Mouse (Mus musculus): ENCODE data around the gene Pdrg1. TPM values are rescaled to one million over a fixed set of nuclear protein-coding genes. Genes with fewer than 3 reads are reported as not detected.

Pdrg1 gene
- 131 and 133 TPM in 2 replicates for polyA plus RNA-seq (2012; rRNA removed)

GRCm38 (mm10) chr2:153014758-153015593, at the start of gene Pdrg1:
Pdrg1 (minus strand) TSS chr2:153015427.
- Histone ChIP-seq H3K4me3 (replicated peaks; ENCODE audit: insufficient read depth, low read depth, low read length) (peak within 1 kb of the TSS; percentile 92), H3K4me1 (ENCODE audit: control insufficient read depth, insufficient read depth, low read length) (peaks cover 17% of the 10 kb centered on the region), H3K27ac (ENCODE audit: insufficient read depth, low read length) (peak within 1 kb of the TSS; percentile 45), H3K27me3 (ENCODE audit: control insufficient read depth, insufficient read depth, low read length) (no peaks in the 10 kb centered on the region)
- TF ChIP-seq CTCF (IDR thresholded peaks at IDR 0.05; ENCODE audit: borderline replicate concordance, insufficient read depth, low read depth, low read length) (peak; percentile 87), POLR2A (IDR thresholded peaks at IDR 0.05; ENCODE audit: borderline replicate concordance, insufficient read depth, low read length) (peak; percentile 93)
- WGBS = 1% methylated on average over 54 of the region's 54 CpGs
- DNase-seq = peak; percentile 95 to 97

- no peak overlapping the region for H3K27ac ChIP-seq (ENCODE audit: insufficient read depth, low read length)
- TF ChIP-seq POLR2A (IDR thresholded peaks at IDR 0.05; ENCODE audit: borderline replicate concordance, insufficient read depth, low read length) (no peak), CTCF (IDR thresholded peaks at IDR 0.05; ENCODE audit: borderline replicate concordance, insufficient read depth, low read depth, low read length) (no peak)
- no peaks in the 10 kb centered on the region for H3K27me3 ChIP-seq (ENCODE audit: control insufficient read depth, insufficient read depth, low read length)
- DNase-seq = no peak
- no peak overlapping the region for H3K4me3 ChIP-seq (replicated peaks; ENCODE audit: insufficient read depth, low read depth, low read length)
- WGBS = 81% methylated on average over 9 of the region's 9 CpGs
- H3K4me1 ChIP-seq (ENCODE audit: control insufficient read depth, insufficient read depth, low read length) = no peaks in the 10 kb centered on the region
These were observed 49.2 kb upstream of the Pdrg1 start for GRCm38 (mm10) chr2:153064190-153064970.

GRCm38 (mm10) chr2:153063394-153063793, 48.2 kb upstream of the Pdrg1 start:
- H3K27ac ChIP-seq (ENCODE audit: insufficient read depth, low read length) = no peak overlapping the region
- no peak for DNase-seq

GRCm38 (mm10) chr2:153060216-153060615, 45.0 kb upstream of the Pdrg1 start:
- H3K27ac ChIP-seq (ENCODE audit: insufficient read depth, low read length) = no peak overlapping the region
- DNase-seq = no peak
- WGBS = 85% methylated on average over 7 of the region's 7 CpGs
- no peaks in the 10 kb centered on the region for H3K27me3 ChIP-seq (ENCODE audit: control insufficient read depth, insufficient read depth, low read length)
- H3K4me1 ChIP-seq (ENCODE audit: control insufficient read depth, insufficient read depth, low read length) = peaks cover 4% of the 10 kb centered on the region; the same call in 1 of the 2 replicates
- H3K4me3 ChIP-seq (replicated peaks; ENCODE audit: insufficient read depth, low read depth, low read length) = no peak overlapping the region
- no peak for TF ChIP-seq POLR2A (IDR thresholded peaks at IDR 0.05; ENCODE audit: borderline replicate concordance, insufficient read depth, low read length)
- no peak for TF ChIP-seq CTCF (IDR thresholded peaks at IDR 0.05; ENCODE audit: borderline replicate concordance, insufficient read depth, low read depth, low read length)

More at GRCm38 (mm10) chr2:153063394-153063793, 48.2 kb upstream of the Pdrg1 start:
- Histone ChIP-seq H3K4me3 (replicated peaks; ENCODE audit: insufficient read depth, low read depth, low read length) (no peak overlapping the region), H3K4me1 (ENCODE audit: control insufficient read depth, insufficient read depth, low read length) (no peaks in the 10 kb centered on the region), H3K27me3 (ENCODE audit: control insufficient read depth, insufficient read depth, low read length) (no peaks in the 10 kb centered on the region)
- TF ChIP-seq CTCF (IDR thresholded peaks at IDR 0.05; ENCODE audit: borderline replicate concordance, insufficient read depth, low read depth, low read length) (no peak), POLR2A (IDR thresholded peaks at IDR 0.05; ENCODE audit: borderline replicate concordance, insufficient read depth, low read length) (no peak)
- WGBS = 69% methylated on average over 3 of the region's 3 CpGs

- no peaks in the 10 kb centered on the region for H3K27me3 ChIP-seq (ENCODE audit: control insufficient read depth, insufficient read depth, low read length)
- whole genome bisulfite sequencing = 77% methylated on average over 4 of the region's 4 CpGs
- no peak for DNase-seq
- TF ChIP-seq POLR2A (IDR thresholded peaks at IDR 0.05; ENCODE audit: borderline replicate concordance, insufficient read depth, low read length) (no peak), CTCF (IDR thresholded peaks at IDR 0.05; ENCODE audit: borderline replicate concordance, insufficient read depth, low read depth, low read length) (no peak)
- no peak overlapping the region for H3K27ac ChIP-seq (ENCODE audit: insufficient read depth, low read length)
- no peak overlapping the region for H3K4me3 ChIP-seq (replicated peaks; ENCODE audit: insufficient read depth, low read depth, low read length)
- peaks cover 20% of the 10 kb centered on the region for H3K4me1 ChIP-seq (ENCODE audit: control insufficient read depth, insufficient read depth, low read length)
These were observed 43.1 kb upstream of the Pdrg1 start for GRCm38 (mm10) chr2:153058365-153058764.

GRCm38 (mm10) chr2:153055270-153055920, 40.2 kb upstream of the Pdrg1 start:
- TF ChIP-seq POLR2A (IDR thresholded peaks at IDR 0.05; ENCODE audit: borderline replicate concordance, insufficient read depth, low read length) (no peak), CTCF (IDR thresholded peaks at IDR 0.05; ENCODE audit: borderline replicate concordance, insufficient read depth, low read depth, low read length) (peak; percentile 53; the same call in 1 of the 2 replicates)
- Histone ChIP-seq H3K27me3 (ENCODE audit: control insufficient read depth, insufficient read depth, low read length) (no peaks in the 10 kb centered on the region), H3K27ac (ENCODE audit: insufficient read depth, low read length) (no peak overlapping the region), H3K4me3 (replicated peaks; ENCODE audit: insufficient read depth, low read depth, low read length) (no peak overlapping the region), H3K4me1 (ENCODE audit: control insufficient read depth, insufficient read depth, low read length) (peaks cover 42% of the 10 kb centered on the region)
- 40% methylated on average over 6 of the region's 6 CpGs for WGBS
- DNase-seq = no peak

- DNase-seq = peak in 1 of 2 experiments; percentile 44
- no peak overlapping the region for H3K27ac ChIP-seq (ENCODE audit: insufficient read depth, low read length)
- peaks cover 49% of the 10 kb centered on the region for H3K4me1 ChIP-seq (ENCODE audit: control insufficient read depth, insufficient read depth, low read length)
- no peaks in the 10 kb centered on the region for H3K27me3 ChIP-seq (ENCODE audit: control insufficient read depth, insufficient read depth, low read length)
- no peak for TF ChIP-seq POLR2A (IDR thresholded peaks at IDR 0.05; ENCODE audit: borderline replicate concordance, insufficient read depth, low read length)
- TF ChIP-seq CTCF (IDR thresholded peaks at IDR 0.05; ENCODE audit: borderline replicate concordance, insufficient read depth, low read depth, low read length) = no peak
- WGBS = 62% methylated on average over 8 of the region's 8 CpGs
- no peak overlapping the region for H3K4me3 ChIP-seq (replicated peaks; ENCODE audit: insufficient read depth, low read depth, low read length)
These were observed 38.7 kb upstream of the Pdrg1 start for GRCm38 (mm10) chr2:153053896-153054295.
